Mouse (Mus musculus): Measurements from ENCODE around the gene Exosc10.
A peak's percentile ranks its signal among the peaks of the same experiment; 100 is the strongest.

Gene Exosc10

GRCm38 (mm10) chr4:148610631-148611364, 52.6 kb downstream of the Exosc10 start:
- no peak for DNase-seq

DNA sequence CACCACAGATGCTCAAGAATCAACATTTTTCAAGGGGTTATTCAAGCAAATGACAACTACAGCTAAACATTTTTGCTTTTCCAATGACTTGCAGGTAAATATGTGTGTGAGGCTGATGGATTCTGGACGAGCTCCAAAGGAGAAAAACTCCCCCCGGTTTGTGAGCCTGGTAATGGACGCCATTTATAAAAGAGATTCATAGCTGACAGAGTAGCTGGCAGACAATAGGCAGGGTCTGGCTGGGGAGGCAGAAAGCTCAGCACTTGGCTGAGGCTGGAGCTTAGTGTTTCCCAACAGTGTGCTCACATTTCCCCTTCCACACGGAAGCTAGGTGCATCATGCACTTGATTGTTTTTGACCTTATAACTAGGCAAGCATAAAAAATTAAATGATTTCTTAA, 54.3 kb downstream of the Exosc10 start:
- DNase-seq: no peak

GRCm38 (mm10) chr4:148613738-148614137, 55.5 kb downstream of the Exosc10 start:
- DNase-seq: no peak

DNA sequence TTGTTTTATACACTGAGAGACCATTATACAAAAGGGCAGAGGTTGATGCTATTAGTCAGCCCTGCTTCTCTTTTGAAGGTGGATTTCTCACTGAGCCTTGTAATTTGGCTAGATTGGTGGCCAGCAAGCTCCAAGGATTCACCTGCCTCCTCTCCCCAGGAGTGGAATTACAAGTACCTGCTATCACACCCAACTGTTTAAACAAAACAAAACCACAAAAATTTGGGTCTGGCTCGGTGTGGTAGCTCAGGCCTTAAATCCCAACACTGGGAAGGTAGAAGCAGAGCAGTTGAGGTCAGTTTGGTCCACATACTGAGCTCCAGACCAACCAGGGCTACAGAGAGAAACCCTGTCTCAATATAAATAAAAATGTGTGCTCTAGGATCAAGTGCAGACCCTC, 61.6 kb downstream of the Exosc10 start:
- peak; percentile 33 to 60 for DNase-seq

GRCm38 (mm10) chr4:148620718-148621117, 62.5 kb downstream of the Exosc10 start:
- DNase-seq: no peak

DNA sequence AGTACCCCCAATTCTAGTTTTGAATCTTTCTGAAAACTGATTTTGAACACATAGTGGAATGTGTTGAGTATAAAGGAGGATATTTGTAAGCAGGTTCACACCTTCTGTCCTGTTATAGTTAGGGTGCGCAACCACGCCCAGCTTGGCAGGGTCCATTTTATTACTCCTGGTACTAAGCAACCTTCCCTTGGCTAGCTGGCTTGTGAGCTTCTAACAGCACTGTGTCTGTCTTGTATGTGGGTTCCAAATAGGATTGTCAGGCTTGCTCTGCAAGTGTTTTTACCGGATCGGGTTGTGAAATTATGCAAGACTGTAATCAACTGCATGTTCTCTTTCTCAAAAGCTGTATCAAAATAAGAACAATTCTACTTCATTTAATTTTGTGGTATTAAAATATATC, 64.3 kb downstream of the Exosc10 start:
- no peak for DNase-seq

- no peak for DNase-seq
These were observed 65.4 kb downstream of the Exosc10 start for GRCm38 (mm10) chr4:148623609-148624008.

- no peak for DNase-seq
These were observed 66.8 kb downstream of the Exosc10 start for GRCm38 (mm10) chr4:148625010-148625409.

GRCm38 (mm10) chr4:148625756-148626622, 67.8 kb downstream of the Exosc10 start:
- DNase-seq: peak in 1 of 2 experiments; percentile 41

DNA sequence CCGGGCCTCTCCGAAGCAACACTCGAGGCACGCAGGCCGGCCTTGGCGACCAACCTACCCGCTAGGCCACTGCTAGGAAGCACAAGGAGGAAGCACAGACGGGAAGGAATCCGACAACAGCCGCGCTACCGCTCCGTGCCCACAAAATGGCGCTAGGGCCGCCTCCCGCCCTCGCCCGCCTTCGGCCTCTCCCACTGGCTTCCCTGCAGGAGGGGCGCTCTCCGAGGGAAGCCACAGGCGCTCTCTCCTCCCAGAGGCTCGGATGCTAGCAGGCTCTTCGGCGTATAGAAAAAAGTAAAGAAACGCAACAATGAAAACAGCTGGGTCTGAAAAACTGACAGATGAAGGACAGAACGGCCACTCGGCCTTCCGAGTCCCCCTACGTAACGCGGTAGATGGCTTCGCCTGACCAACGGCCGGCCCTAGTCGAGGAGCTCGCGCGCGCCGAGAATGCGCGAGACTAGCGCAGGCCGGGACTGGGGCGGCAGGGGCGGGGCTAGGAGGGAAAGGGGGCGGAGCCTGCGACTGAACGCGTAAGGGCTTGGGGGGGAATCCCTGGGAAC, 68.5 kb downstream of the Exosc10 start, which contains the start of gene Tardbp:
Tardbp (minus strand) TSS at position 397 of the 563 bp plus-strand sequence.
- peak; percentile 94 to 96 for DNase-seq

DNA sequence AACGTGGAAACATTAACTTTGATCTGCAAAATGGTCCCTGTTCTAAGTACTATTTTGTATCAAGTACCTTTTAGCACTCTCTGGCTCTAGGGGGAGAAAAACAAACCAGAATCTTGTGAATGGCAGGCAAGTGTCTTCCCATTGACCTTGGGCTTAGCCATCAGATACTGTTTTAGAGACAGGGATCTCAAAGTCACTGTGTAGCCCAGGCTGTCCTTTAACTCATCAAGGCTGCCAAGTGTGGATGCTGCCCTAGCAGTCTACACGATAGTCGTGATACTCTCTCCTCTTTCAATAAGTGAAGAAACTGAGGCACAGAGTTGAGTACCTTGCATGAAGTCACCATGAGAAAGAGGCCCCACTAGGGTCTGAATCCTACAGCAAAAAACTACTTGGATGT, 69.0 kb downstream of the Exosc10 start:
- no peak for DNase-seq

Measured in lung, adult 18-20 months (tissue).